Mouse (Mus musculus) E14TG2a.4 (cell line): ENCODE results near the gene Ndufv1.

Experiments
- CTCF ChIP-seq: conservative IDR thresholded peaks from 2 replicates; pipeline ENCODE4 v1.5.1; 2014; ENCODE audit warnings: low read length
- NANOG ChIP-seq: IDR thresholded peaks from 2 replicates; pipeline ENCODE4 v1.6.1; 2014; ENCODE audit warnings: borderline replicate concordance, low read length, mixed read lengths

- TF ChIP-seq CTCF (no peak), NANOG (no peak)
Observed at GRCm38 (mm10) chr19:4017921-4018587, 5.4 kb upstream of the Ndufv1 start.
